Mouse (Mus musculus): ENCODE results near the gene Ccl28.
"Not testable (repeated sequence)": the region's sequence is repeated elsewhere in the genome, so short reads cannot be mapped to it uniquely, and the experiment has no call there.

The Ccl28 gene

DNA sequence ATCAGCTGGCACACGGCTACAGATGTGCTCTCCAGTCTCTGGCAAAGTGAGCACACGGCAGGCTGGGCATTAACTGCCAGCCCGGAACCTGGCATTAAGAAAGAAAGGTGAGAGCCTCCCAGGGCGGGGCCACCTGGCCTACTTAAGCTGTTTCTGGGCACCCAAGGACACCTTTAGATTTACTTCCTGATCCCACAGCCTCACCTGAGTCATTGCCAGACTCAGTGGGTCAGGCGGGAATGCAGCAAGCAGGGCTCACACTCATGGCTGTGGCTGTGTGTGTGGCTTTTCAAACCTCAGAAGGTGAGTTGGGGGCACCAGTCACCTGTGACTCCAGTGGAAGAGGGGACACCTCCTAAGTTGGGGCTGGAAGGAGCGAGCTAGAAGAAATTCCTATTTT, at the start of gene Ccl28:
TSS of gene Ccl28 (plus strand) at position 186 of the 400 bp plus-strand sequence.
- in situ Hi-C loops (cut with MboI) = no loop called here

DNA sequence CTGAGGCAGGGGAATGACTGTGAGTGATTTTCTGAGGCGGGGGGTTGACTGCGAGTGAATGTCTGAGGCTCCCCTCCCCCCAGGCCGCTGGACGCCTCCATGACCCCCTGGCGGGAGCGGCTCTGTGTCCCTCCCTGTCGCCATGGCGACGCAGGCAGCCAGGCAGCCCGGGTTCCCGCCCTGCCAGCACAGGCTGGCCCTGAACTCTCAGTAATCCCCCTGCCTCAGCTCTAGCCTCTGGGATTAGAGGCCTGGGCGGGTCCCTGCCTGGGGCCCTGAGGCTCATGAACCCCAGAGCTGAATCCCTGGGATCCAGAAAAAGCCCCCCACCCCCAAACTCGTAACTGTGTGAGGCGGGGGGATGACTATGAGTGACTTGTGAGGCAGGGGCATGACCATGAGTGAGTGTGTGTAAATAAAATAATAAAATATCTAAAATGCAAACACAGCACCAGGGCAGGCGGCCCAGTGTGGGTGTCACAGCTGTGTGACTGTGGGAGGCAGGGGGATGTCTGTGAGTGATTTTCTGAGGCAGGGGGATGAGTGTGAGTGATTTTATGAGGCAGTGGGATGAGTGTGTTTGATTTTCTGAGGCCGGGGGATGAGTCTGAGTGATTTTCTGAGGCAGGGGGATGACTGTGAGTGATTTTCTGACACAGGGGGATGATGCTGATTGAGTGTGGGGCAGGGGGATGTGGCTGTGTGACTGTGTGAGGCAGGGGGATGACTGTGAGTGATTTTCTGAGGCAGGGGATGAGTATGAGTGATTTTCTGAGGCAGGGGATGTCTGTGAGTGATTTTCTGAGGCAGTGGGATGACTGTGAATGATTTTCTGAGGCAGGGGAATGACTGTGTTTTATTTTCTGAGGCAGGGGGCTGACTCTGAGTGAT, 27.1 kb upstream of the Ccl28 start:
- in situ Hi-C loops (cut with MboI) = not testable (repeated sequence)

DNA sequence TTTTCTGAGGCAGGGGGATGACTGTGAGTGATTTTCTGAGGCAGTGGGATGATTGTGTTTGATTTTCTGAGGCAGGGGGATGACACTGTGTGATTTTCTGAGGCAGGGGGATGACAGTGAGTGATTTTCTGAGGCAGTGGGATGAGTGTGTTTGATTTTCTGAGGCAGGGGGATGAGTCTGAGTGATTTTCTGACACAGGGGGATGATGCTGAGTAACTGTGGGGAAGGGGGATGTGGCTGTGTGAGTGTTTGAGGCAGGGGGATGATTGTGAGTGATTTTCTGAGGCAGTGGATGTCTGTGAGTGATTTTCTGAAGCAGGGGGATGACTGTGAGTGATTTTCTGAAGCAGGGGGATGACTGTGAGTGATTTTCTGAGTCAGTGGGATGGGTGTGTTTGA, 25.2 kb upstream of the Ccl28 start:
- in situ Hi-C loops (cut with MboI) = not testable (repeated sequence)

DNA sequence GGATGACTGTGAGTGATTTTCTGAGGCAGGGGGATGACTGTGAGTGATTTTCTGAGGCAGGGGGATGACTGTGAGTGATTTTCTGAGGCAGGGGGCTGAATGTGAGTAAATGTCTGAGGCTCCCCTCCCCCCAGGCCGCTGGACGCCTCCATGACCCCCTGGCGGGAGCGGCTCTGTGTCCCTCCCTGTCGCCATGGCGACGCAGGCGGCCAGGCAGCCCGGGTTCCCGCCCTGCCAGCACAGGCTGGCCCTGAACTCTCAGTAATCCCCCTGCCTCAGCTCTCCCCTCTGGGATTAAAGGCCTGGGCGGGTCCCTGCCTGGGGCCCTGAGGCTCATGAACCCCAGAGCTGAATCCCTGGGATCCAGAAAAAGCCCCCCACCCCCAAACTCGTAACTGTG, 24.6 kb upstream of the Ccl28 start:
- in situ Hi-C loops (cut with MboI) = not testable (repeated sequence)

DNA sequence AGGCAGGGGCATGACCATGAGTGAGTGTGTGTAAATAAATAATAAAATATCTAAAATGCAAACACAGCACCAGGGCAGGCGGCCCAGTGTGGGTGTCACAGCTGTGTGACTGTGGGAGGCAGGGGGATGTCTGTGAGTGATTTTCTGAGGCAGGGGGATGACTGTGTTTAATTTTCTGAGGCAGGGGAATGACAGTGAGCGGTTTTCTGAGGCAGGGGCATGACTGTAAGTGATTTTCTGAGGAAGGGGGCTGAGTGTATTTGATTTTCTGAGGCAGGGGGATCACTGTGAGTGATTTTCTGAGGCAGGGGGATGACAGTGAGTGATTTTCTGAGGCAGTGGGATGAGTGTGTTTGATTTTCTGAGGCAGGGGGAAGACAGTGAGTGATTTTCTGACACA, 24.1 kb upstream of the Ccl28 start:
- in situ Hi-C loops (cut with MboI) = not testable (repeated sequence)

DNA sequence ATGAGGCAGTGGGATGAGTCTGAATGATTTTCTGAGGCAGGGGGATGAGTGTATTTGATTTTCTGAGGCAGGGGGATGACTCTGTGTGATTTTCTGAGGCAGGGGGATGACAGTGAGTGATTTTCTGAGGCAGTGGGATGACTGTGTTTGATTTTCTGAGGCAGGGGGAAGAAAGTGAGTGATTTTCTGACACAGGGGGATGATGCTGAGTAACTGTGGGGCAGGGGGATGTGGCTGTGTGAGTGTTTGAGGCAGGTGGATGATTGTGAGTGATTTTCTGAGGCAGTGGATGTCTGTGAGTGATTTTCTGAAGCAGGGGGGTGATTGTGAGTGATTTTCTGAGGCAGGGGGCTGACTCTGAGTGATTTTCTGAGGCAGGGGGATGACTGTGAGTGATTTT, 23.5 kb upstream of the Ccl28 start:
- in situ Hi-C loops (cut with MboI) = not testable (repeated sequence)

DNA sequence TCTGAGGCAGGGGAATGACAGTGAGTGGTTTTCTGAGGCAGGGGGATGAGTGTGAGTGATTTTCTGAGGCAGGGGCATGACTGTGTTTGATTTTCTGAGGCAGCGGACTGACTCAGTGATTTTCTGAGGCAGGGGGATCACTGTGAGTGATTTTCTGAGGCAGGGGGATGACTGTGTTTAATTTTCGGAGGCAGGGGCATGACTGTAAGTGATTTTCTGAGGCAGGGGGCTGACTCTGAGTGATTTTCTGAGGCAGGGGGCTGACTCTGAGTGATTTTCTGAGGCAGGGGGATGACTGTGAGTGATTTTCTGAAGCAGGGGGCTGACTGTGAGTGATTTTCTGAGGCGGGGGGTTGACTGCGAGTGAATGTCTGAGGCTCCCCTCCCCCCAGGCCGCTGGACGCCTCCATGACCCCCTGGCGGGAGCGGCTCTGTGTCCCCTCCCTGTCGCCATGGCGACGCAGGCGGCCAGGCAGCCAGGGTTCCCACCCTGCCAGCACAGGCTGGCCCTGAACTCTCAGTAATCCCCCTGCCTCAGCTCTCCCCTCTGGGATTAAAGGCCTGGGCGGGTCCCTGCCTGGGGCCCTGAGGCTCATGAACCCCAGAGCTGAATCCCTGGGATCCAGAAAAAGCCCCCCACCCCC, 20.8 kb upstream of the Ccl28 start:
- in situ Hi-C loops (cut with MboI) = not testable (repeated sequence)

DNA sequence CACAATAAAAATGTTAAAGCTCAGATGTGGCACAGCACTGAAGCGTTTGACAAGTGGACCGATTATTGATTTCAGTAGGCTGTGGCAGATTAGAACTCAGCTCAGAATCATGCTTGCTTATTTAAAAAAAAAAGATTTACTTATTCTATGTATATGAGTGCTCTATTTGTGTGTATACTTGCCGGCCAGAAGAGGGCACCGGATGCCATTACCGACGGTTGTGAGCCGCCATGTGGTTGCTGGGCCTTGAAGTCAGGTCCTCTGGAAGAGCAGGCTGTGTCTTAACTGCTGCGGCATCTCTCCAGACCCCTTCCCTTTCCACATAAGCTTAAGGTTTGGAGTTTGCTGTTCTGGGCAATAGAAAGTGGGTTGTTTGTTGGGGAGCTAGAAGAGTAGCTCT, 19.7 kb upstream of the Ccl28 start:
- in situ Hi-C loops (cut with MboI) = not testable (repeated sequence)

DNA sequence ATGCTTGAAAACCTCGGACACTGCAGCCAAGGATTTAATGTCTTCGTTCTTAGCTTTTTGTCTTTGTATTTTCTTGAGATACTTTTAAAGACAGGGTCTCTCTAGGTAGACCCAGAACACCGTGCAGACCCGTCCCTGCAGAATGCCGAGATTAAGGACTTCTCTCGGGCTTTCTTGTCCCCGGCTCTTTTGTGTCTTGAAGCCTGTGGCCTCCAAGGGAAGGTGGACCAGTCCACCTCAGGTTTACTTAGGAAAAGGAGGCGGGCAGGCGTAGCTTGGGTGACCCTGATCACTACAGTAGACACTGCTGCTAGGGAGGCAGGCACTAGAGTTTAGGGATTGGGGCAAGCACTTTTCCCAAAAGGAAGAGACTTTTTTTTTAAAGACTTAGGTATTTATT, 19.3 kb upstream of the Ccl28 start:
- in situ Hi-C loops (cut with MboI) = not testable (repeated sequence)

DNA sequence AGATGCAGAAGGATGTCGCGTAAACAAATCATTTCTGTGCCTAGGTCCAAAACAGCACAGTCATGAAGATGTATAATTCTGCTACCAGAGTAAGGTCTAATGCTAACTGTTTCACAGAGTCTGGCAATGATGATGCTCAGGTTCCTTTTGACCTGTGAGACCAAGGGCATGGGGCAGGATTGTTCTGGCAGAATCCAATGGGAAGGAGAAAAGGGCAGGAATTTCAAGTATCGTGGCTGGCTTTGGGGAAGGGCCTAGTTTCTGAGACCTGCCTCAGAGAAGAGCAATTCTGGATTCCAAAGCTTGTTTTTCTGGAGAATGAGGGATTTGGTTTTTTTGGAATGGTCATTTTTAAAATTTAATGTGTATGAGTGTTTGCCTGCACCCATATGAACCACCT, 4.8 kb upstream of the Ccl28 start:
- in situ Hi-C loops (cut with MboI) = no loop called here

DNA sequence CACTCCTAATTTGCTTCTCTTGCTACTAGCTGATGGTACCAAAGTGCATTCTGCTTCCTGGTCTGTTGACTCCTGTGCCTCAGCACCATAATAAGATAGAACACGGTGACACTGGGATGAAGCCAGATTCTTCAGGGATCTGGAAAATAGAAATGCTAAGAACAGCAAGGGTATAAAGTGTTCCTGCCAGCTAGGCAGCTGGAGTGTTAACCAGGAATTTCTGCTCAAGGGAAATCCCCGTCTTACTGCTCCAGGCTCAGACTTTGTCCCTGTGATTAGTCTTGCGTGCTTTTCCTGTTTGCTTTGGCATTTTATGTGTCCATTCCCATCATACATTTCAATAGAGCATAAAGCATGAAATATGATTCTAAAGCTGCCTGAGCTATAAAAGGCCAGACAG, 3.9 kb upstream of the Ccl28 start:
- in situ Hi-C loops (cut with MboI) = no loop called here

DNA sequence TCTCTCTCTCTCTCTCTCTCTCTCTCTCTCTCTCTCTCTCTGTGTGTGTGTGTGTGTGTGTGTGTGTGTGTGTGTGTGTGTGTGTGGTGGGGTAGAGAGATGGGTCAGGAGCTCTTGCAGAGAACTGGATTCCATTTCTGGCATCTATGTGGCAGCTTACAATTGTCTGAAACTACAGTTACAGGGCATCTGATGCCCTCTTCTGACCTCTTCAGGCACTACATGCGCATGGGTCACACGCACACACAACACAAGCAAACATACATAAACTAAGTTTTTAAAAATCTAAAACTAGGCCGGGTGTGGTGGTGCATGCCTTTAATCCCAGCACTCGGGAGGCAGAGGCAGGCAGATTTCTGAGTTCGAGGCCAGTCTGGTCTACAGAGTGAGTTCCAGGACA, 2.3 kb downstream of the Ccl28 start:
- in situ Hi-C loops (cut with MboI) = not testable (repeated sequence)

DNA sequence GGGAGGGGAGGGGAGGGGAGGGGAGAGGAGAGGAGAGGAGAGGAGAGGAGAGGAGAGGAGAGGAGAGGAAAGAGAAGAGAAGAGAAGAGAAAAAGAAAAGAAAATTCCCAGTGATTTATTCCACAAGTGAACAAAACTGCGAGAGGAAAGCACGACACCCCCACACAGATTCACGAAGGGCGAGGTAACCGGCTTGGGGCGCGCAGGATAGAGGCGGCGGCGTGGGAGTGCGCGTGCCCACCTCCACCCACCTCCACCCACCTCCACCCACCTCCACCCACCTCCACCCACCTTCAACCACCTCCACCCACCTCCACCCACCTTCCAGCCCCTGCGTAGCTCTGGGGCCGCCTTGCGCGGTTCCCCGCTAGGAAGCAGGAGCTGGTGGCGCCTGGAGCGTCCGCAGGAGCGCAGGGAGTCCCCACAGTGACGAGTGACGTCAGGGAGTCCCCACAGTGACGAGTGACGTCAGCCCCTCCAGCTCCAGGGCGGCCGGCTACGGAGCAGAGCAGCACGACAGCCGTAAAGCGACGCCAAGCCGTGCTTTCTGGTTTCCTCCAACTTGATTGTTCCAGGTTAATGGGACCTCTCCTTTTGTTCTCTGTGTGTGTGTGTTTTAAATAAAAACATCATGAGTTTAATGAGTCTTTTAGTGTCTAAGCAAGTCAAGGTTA, 8.0 kb downstream of the Ccl28 start:
- in situ Hi-C loops (cut with MboI) = no loop called here

DNA sequence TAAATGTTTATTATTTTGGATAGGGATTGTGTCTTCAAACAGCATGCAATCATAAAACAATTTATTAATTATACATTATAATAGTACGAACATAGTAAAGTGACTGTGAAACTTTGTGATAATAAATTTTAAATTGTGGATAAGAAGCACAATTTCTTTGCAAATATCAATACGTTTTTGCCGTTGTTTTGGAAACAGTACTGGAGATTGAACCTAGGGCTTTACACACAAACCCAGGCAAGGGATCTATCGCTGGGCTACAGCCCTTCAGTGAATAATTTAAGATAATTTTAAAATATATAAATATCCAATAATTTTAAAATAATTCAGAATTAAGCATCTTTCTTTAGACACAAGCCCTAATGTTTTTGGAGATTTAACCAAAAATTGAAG, 8.5 kb downstream of the Ccl28 start:
- in situ Hi-C loops (cut with MboI) = no loop called here

DNA sequence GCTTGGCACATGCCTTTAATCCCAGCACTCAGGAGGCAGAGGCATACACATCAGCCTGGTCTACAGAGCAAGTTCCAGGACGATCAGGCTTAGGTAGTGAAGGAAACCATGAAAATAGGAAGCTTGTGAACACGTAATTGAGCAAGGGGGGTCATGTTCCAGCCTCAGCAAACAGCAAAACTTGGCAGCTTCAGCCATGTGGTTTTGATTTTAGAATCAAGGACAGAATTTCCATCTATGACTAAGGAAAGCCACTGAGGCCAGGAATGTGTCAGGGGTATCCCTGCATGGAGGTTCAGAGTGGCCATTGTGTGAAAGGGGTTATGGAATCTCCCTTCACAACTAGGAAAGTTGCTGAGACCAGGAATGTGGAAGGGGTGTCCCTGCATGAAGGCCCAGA, 11.9 kb downstream of the Ccl28 start:
- in situ Hi-C loops (cut with MboI) = no loop called here

DNA sequence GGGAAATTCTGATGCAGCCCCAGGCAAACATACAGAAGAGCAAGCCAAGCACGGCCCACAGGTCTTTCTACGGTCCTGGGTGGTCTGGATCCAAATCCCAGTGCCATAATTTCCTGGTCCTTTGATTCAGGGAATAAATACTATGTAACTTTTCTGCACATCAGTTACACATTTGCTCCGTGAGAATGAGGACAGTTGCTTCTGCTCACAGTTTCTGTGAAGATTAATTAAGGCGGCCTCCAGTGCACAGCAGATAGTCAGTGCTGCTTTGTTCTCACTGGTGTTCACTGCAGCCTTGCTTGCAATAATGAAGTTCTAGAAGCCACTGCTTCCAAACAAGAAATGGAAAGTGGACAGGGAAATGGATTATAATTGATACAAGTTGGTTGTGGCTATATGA, 14.2 kb downstream of the Ccl28 start:
- in situ Hi-C loops (cut with MboI) = no loop called here

DNA sequence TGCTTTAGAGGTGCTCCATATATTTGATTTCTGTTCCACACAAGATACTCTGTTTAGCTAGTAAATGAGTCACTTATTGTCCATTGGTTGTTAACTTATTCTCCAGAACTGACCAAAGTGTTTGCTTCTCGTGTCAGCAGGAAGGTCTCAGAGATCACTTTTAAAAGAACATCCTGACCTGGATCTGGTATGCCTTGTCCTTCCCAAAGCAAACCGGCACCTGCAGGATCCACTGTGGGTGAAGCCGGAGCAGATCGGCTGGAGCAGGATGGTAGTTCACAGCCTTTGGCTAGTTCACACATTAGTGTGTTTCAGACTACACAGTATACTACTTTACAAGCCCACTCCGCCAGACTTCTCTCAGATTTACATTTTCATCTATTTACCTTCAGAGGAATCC, 14.8 kb downstream of the Ccl28 start:
- in situ Hi-C loops (cut with MboI) = no loop called here

DNA sequence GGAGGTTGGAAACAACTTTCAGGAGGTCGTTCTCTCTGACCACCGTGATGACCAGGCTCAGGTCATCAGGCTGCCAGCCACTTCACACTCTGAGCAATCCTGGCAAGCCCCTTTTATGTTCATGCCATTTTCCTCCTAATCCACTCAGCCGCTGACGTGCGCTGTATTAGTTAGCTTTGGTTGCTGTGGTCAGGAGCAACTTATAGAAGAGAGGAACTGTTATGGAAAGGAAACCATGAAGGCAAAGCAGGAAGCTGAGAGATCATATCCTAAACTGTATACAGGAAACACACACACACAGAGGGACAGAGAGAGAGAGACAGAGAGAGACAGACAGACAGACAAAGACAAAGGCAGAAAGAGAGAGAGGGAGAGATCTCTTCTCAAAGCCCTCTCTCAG, 15.7 kb downstream of the Ccl28 start:
- in situ Hi-C loops (cut with MboI) = no loop called here

DNA sequence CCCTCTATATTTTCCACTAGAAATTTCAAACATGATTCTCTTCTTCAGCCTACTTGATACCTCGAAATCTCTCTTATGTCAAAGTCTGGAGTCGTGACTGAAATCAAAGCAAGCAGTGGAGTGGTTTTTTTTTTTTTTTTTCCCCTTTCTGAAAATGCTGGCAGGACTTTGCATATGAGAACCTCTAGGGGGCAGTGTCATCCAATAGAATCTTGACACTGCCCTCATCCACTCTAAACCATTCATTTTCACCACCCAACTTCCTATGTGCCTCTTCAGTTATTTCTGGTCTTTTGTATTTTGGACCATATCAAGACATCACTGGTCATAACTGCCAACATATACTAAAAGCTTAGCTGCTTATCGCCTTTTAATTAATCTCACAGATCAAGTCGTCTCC, 16.9 kb downstream of the Ccl28 start:
- in situ Hi-C loops (cut with MboI) = no loop called here

DNA sequence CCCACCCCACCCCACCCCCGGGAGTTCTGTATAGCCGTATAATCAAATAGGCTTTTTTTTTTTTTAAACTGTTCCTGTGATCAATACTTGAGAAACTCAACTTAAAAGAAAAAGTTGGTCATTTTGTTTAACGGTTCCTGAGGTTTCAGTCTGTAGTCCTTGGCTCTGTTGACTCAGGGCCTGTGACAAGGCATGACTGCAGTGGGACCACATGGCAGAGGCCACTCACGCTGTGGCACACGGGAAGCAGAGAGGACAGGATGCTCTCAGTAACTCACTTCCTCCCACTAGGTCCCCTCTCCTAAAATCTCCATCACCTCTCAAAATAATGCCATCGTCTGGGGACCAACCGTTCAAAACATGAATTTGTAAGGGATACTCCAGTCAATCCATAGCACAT, 17.5 kb downstream of the Ccl28 start:
- in situ Hi-C loops (cut with MboI) = no loop called here

DNA sequence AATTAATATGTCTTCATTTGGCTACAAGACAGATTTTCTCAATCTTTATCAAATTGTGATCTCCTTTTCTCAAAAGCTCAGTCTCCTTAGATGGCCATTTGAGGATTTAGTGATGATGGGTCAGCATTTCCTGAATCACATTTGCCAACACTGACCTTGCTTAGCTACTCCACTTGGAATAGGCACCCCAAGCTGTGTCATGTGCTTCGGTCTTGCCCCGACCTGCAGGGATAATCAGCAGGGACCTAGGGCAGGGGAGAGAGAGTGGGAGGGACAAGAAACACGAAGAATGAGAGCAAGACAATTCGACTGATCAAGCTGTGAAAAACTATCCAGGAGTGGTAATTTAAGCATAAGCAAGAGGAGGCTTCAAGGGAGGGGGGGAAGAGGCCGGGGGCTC, 21.1 kb downstream of the Ccl28 start:
- in situ Hi-C loops (cut with MboI) = no loop called here

DNA sequence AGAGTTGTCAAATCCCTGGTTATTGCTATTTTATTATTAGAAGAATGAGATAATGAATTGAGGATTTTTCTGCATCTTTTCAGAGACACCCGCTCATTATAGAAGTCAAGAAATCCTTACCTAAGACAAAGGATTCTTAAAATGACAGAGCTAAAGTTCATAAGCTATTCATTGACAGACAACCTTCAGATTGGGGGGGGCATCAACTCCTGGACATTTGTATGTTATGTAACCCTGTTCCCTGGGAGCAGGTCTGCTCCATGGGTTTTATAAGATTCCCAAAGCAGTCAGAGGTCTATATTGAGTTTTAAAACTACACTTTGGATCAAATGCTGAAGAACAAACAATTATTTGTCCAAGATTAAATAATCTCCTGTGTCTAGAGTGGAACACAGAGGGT, 22.9 kb downstream of the Ccl28 start:
- in situ Hi-C loops (cut with MboI) = no loop called here
